Comparison of ENCODE assay signal across 8 mouse cellular contexts in the genomic region with DNA sequence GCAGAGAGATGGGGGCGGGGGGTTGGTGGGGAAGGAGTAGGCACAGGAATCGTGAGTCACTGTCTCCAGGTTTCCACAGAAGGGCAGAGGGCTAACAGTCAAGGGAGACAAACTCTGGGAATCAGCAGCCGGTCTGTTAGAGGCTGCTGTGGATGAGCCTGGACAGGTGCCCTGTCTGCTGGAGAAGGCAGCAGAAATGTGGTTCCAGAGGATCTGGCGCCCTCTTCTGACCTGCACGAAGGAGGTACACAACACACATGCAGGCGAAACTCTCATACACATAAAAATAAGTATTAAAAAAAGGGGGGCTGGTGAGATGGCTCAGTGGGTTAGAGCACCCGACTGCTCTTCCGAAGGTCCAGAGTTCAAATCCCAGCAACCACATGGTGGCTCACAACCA. TPM values are rescaled to one million over a fixed set of nuclear protein-coding genes. Genes with fewer than 3 reads are reported as not detected.
A peak's percentile ranks its signal among the peaks of the same experiment; 100 is the strongest.
DNase-seq lines count a peak whose midpoint lies in the region; ATAC-seq and TF ChIP-seq lines count a peak whose summit lies in the region.
"Had no signal": no experiment of that assay in that cellular context is flagged by ENCODE, and none has a peak within 500 bp of the region (broad histone marks: within the 10 kb centered on the region; RNA-seq: fewer than 3 reads in every experiment).

No protein-coding gene starts in this region.

- no peaks in the 10 kb centered on the region for H3K27me3 ChIP-seq in midbrain, postnatal 0 days (ENCODE audit: insufficient read depth, low read length)
- H3K27me3 ChIP-seq in midbrain, embryonic 16.5 days (ENCODE audit: control insufficient read depth, insufficient read depth, low read depth, low read length): no peaks in the 10 kb centered on the region
- no peaks in the 10 kb centered on the region for H3K27me3 ChIP-seq in heart, embryonic 10.5 days (ENCODE audit: insufficient read depth, poor library complexity, severe bottlenecking)

- TF ChIP-seq CTCF in midbrain, postnatal 0 days (IDR thresholded peaks at IDR 0.05): peak; percentile 29; the same call in 1 of the 2 replicates

- H3K4me2 ChIP-seq in midbrain, postnatal 0 days (ENCODE audit: low read depth, low read length, poor library complexity, severe bottlenecking): no peak overlapping the region
- no peak overlapping the region for H3K4me2 ChIP-seq in midbrain, embryonic 16.5 days (ENCODE audit: low read length)

- no peak overlapping the region for H3K27ac ChIP-seq in midbrain, postnatal 0 days (ENCODE audit: low read depth, low read length)
- H3K27ac ChIP-seq in midbrain, embryonic 16.5 days (ENCODE audit: low read length): no peak overlapping the region
- H3K27ac ChIP-seq in heart, embryonic 10.5 days: no peak overlapping the region

- 48% methylated on average over 8 of the region's 8 CpGs for WGBS in midbrain, postnatal 0 days
- 45% methylated on average over 8 of the region's 8 CpGs for WGBS in midbrain, embryonic 16.5 days
- WGBS in heart, embryonic 10.5 days: 38% methylated on average over 8 of the region's 8 CpGs

- DNase-seq in midbrain, postnatal 0 days (ENCODE audit: low spot score): peak; percentile 9
- peak; percentile 12 for DNase-seq in adrenal gland, adult 2 months
- peak; percentile 24 for DNase-seq in embryo, embryonic 11.5 days (ENCODE audit: low read depth, low spot score)
- DNase-seq in lung, postnatal 25 days (ENCODE audit: low spot score): peak; percentile 0
- DNase-seq in heart, embryonic 10.5 days (ENCODE audit: low spot score): no peak

- no peaks in the 10 kb centered on the region for H3K9me3 ChIP-seq in midbrain, postnatal 0 days (ENCODE audit: low read length)
- no peaks in the 10 kb centered on the region for H3K9me3 ChIP-seq in midbrain, embryonic 16.5 days (replicated peaks; ENCODE audit: control insufficient read depth, low read length, poor library complexity, severe bottlenecking)
- H3K9me3 ChIP-seq in heart, embryonic 10.5 days: no peaks in the 10 kb centered on the region

- no peak overlapping the region for H3K4me3 ChIP-seq in midbrain, postnatal 0 days (ENCODE audit: low read depth, low read length)
- H3K4me3 ChIP-seq in midbrain, embryonic 16.5 days (ENCODE audit: low read depth, low read length): no peak overlapping the region
- H3K4me3 ChIP-seq in heart, embryonic 10.5 days: no peak overlapping the region

- no peak overlapping the region for H3K9ac ChIP-seq in midbrain, postnatal 0 days (replicated peaks; ENCODE audit: low read length, poor library complexity, severe bottlenecking)
- H3K9ac ChIP-seq in midbrain, embryonic 16.5 days (ENCODE audit: low read depth, low read length): no peak overlapping the region

- ATAC-seq in midbrain, postnatal 0 days (ENCODE audit: low FRiP score): no peak
- ATAC-seq in midbrain, embryonic 16.5 days: no peak
- ATAC-seq in CD4-positive, CD25-positive, alpha-beta regulatory T cell, adult 4 months: no peak

- H3K4me1 ChIP-seq in midbrain, postnatal 0 days (ENCODE audit: insufficient read depth, low read length): no peaks in the 10 kb centered on the region
- no peaks in the 10 kb centered on the region for H3K4me1 ChIP-seq in midbrain, embryonic 16.5 days (ENCODE audit: control insufficient read depth, insufficient read depth, low read length)
- no peaks in the 10 kb centered on the region for H3K4me1 ChIP-seq in heart, embryonic 10.5 days

- H3K36me3 ChIP-seq in midbrain, postnatal 0 days (ENCODE audit: insufficient read depth, low read length): no peaks in the 10 kb centered on the region
- H3K36me3 ChIP-seq in midbrain, embryonic 16.5 days (ENCODE audit: control insufficient read depth, insufficient read depth, low read length): no peaks in the 10 kb centered on the region
- H3K36me3 ChIP-seq in heart, embryonic 10.5 days: no peaks in the 10 kb centered on the region

RNA-seq across cellular contexts. Expression of a gene that starts 13.3 kb away (rescaled TPM):
- not detected in 2 replicates for total RNA-seq in midbrain, postnatal 0 days (2014; rRNA removed)
- not detected in 2 replicates for polyA plus RNA-seq in midbrain, postnatal 0 days (2015; fragmentation: Nextera tagmentation; extraction: Ambion mirVana)
- polyA plus RNA-seq in midbrain, embryonic 16.5 days (2015; fragmentation: Nextera tagmentation; extraction: Ambion mirVana): not detected in 2 replicates
- total RNA-seq in adrenal gland, adult 2 months (2021): not detected
- polyA plus RNA-seq in adrenal gland, adult 2 months (2012; rRNA removed): not detected in 2 replicates
- polyA plus RNA-seq in CD4-positive, CD25-positive, alpha-beta regulatory T cell, adult 4 months (2017; shearing (Covaris generic)): not detected
- not detected in 2 replicates for polyA plus RNA-seq in heart, embryonic 10.5 days (2016; fragmentation: Nextera tagmentation; extraction: Ambion mirVana)
- polyA plus RNA-seq: heart, embryonic 14.5 days had no signal

RNA-seq across cellular contexts. Expression of a gene that starts 27.9 kb away (rescaled TPM):
- not detected in 2 replicates for total RNA-seq in midbrain, postnatal 0 days (2014; rRNA removed)
- not detected in 2 replicates for polyA plus RNA-seq in midbrain, postnatal 0 days (2015; fragmentation: Nextera tagmentation; extraction: Ambion mirVana)
- polyA plus RNA-seq in midbrain, embryonic 16.5 days (2015; fragmentation: Nextera tagmentation; extraction: Ambion mirVana): not detected in 2 replicates
- not detected for total RNA-seq in adrenal gland, adult 2 months (2021)
- polyA plus RNA-seq in adrenal gland, adult 2 months (2012; rRNA removed): not detected in 2 replicates
- polyA plus RNA-seq in CD4-positive, CD25-positive, alpha-beta regulatory T cell, adult 4 months (2017; shearing (Covaris generic)): not detected
- 0.05 TPM in 1 of 2 replicates, not detected in the other for polyA plus RNA-seq in heart, embryonic 10.5 days (2016; fragmentation: Nextera tagmentation; extraction: Ambion mirVana)
- polyA plus RNA-seq: heart, embryonic 14.5 days had no signal

RNA-seq across cellular contexts. Expression of a gene that starts 55.5 kb away (rescaled TPM):
- 62.6 and 69.5 TPM in 2 replicates for total RNA-seq in midbrain, postnatal 0 days (2014; rRNA removed)
- 89.7 and 95.1 TPM in 2 replicates for polyA plus RNA-seq in midbrain, postnatal 0 days (2015; fragmentation: Nextera tagmentation; extraction: Ambion mirVana)
- 81.9 and 83.3 TPM in 2 replicates for polyA plus RNA-seq in midbrain, embryonic 16.5 days (2015; fragmentation: Nextera tagmentation; extraction: Ambion mirVana)
- 10 to 100 TPM; 19.5 to 28.0 TPM for total RNA-seq in adrenal gland, adult 2 months (2021)
- 15.4 and 19.4 TPM in 2 replicates for polyA plus RNA-seq in adrenal gland, adult 2 months (2012; rRNA removed)
- 10 to 100 TPM; 25.0 to 31.5 TPM for polyA plus RNA-seq in CD4-positive, CD25-positive, alpha-beta regulatory T cell, adult 4 months (2017; shearing (Covaris generic))
- polyA plus RNA-seq in heart, embryonic 10.5 days (2016; fragmentation: Nextera tagmentation; extraction: Ambion mirVana): 54.6 and 63.6 TPM in 2 replicates
